Mouse (Mus musculus) ES-E14 (cell line): ENCODE results near the gene H2-Oa.

Experiments used
- CHD2 ChIP-seq: IDR thresholded peaks from 2 replicates; pipeline ENCODE4 v1.6.1; 2014; ENCODE audit warnings: mild to moderate bottlenecking, low read depth, low read length, inconsistent platforms
- HCFC1 ChIP-seq: IDR thresholded peaks from 2 replicates; pipeline ENCODE4 v1.6.1; 2012; ENCODE audit warnings: low read length, inconsistent platforms, borderline replicate concordance; ENCODE audit not compliant: insufficient read depth
- MAFK ChIP-seq: IDR thresholded peaks from 2 replicates; pipeline ENCODE4 v1.6.1; 2014; ENCODE audit warnings: mild to moderate bottlenecking, low read depth, low read length, inconsistent platforms; ENCODE audit not compliant: insufficient read depth
- ZNF384 ChIP-seq: IDR thresholded peaks from 2 replicates; pipeline ENCODE4 v1.6.1; 2012; ENCODE audit warnings: low read depth, low read length, inconsistent platforms

DNA sequence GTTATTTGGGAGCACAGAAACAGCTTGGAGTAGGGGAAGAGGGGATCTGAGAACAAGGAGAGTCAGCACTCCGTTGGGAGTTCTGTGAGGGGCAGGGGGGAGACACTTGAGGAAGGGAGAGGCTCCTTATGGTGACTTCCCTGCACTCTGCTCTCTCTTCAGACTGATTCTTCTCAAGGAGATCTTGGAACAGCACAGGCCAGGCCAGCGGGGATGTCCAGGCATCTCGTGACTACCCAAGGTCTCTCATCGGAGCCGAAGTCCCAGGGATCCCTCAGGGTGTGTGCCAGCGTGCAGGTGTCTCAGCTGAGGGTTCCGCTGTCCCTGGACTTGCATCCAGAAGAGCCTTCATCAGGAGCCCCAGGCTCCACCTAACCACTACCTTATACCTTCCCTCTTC lies 46.5 kb downstream of the H2-Oa start:
- no peak for TF ChIP-seq ZNF384
- TF ChIP-seq MAFK = no peak
- no peak for TF ChIP-seq HCFC1
- TF ChIP-seq CHD2 = no peak
